In the genomic region with DNA sequence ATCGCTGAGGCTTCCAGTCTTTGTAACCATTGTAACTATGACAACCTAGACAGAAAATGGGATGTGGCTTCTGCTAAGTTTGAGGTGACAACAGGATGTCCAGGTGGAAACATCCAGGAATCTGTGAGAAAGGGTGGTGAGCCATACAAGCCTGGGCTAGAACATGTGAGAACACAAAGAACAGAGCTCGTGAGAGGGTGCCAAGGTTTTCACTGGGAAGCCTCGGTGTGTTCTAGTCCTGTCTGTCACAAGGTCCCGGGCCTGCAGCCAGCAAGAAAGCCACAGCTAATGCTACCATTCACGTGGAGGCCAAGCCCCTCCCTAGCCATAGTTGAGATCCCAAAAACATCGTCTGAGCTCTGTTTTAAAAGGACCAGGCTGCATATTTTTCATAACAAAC, we compare ENCODE assay signal across 13 mouse cellular contexts. TPM values are rescaled to one million over a fixed set of nuclear protein-coding genes. Genes with fewer than 3 reads are reported as not detected.
DNase-seq lines count a peak whose midpoint lies in the region; ATAC-seq and TF ChIP-seq lines count a peak whose summit lies in the region.
"Had no signal": no experiment of that assay in that cellular context is flagged by ENCODE, and none has a peak within 500 bp of the region (broad histone marks: within the 10 kb centered on the region; RNA-seq: fewer than 3 reads in every experiment).

No protein-coding gene starts in this region.

- WGBS in heart, embryonic 10.5 days, result 77% methylated on average over 6 of the region's 6 CpGs
- WGBS in kidney, embryonic 14.5 days, result 77% methylated on average over 6 of the region's 6 CpGs

- peak; percentile 57 for DNase-seq in heart, adult 8-10 months (ENCODE audit: low spot score)
- DNase-seq in heart, embryonic 10.5 days (ENCODE audit: low spot score), result no peak
- peak; percentile 22 for DNase-seq in MN1 (ENCODE audit: low spot score)
- peak; percentile 59 for DNase-seq in brain, embryonic 14.5 days (ENCODE audit: low read depth)
- DNase-seq in induced T-regulatory cell, adult 2 months (ENCODE audit: low read depth), result peak; percentile 53
- no peak for DNase-seq in kidney, adult 18-20 months
- no peak for DNase-seq in lung, postnatal 4 days
- DNase-seq: cerebellum, postnatal 25 days had no signal

- no peak overlapping the region for H3K4me2 ChIP-seq in kidney, embryonic 14.5 days (replicated peaks; ENCODE audit: low read depth, low read length)
- H3K4me2 ChIP-seq: heart, embryonic 13.5 days had no signal

- H3K4me3 ChIP-seq in heart, embryonic 10.5 days, result no peak overlapping the region
- H3K4me3 ChIP-seq in kidney, embryonic 14.5 days (ENCODE audit: low read length), result no peak overlapping the region
- H3K4me3 ChIP-seq: heart, embryonic 13.5 days; myocyte had no signal

- no peak overlapping the region for H3K27ac ChIP-seq in heart, embryonic 10.5 days
- H3K27ac ChIP-seq in kidney, embryonic 14.5 days (ENCODE audit: low read depth, low read length), result no peak overlapping the region
- H3K27ac ChIP-seq: heart, embryonic 13.5 days; liver, embryonic 14.5 days had no signal

- no peaks in the 10 kb centered on the region for H3K4me1 ChIP-seq in heart, embryonic 10.5 days
- no peaks in the 10 kb centered on the region for H3K4me1 ChIP-seq in kidney, embryonic 14.5 days (ENCODE audit: control insufficient read depth, insufficient read depth, low read length)
- H3K4me1 ChIP-seq: heart, embryonic 13.5 days had no signal

- no peak for TF ChIP-seq CTCF in brain, embryonic 14.5 days (IDR thresholded peaks at IDR 0.05; ENCODE audit: borderline replicate concordance, extremely low read depth, insufficient read depth, insufficient read length)

- no peaks in the 10 kb centered on the region for H3K9me3 ChIP-seq in heart, embryonic 10.5 days
- no peaks in the 10 kb centered on the region for H3K9me3 ChIP-seq in kidney, embryonic 14.5 days (ENCODE audit: control insufficient read depth, low read length)
- H3K9me3 ChIP-seq: heart, embryonic 13.5 days had no signal

- no peaks in the 10 kb centered on the region for H3K27me3 ChIP-seq in heart, embryonic 10.5 days (ENCODE audit: insufficient read depth, poor library complexity, severe bottlenecking)
- H3K27me3 ChIP-seq in kidney, embryonic 14.5 days (ENCODE audit: control insufficient read depth, insufficient read depth, low read length), result no peaks in the 10 kb centered on the region
- H3K27me3 ChIP-seq: heart, embryonic 13.5 days had no signal

- H3K36me3 ChIP-seq in heart, embryonic 10.5 days, result no peaks in the 10 kb centered on the region
- H3K36me3 ChIP-seq in kidney, embryonic 14.5 days (ENCODE audit: control insufficient read depth, insufficient read depth, low read length), result no peaks in the 10 kb centered on the region
- H3K36me3 ChIP-seq: heart, embryonic 13.5 days had no signal

- H3K9ac ChIP-seq in kidney, embryonic 14.5 days (ENCODE audit: low read depth, low read length), result no peak overlapping the region
- H3K9ac ChIP-seq: heart, embryonic 13.5 days; liver, embryonic 14.5 days had no signal

- no peak for TF ChIP-seq POLR2A in brain, embryonic 14.5 days (IDR thresholded peaks at IDR 0.05; ENCODE audit: borderline replicate concordance, extremely low read depth, insufficient read depth, insufficient read length, poor library complexity, severe bottlenecking)

- ATAC-seq in kidney, embryonic 14.5 days (ENCODE audit: low FRiP score, low TSS enrichment), result no peak
- ATAC-seq: intestine, postnatal 0 days had no signal

RNA-seq across cellular contexts. Expression of gene Ube2h, which starts 42.4 kb away (rescaled TPM):
- total RNA-seq in heart, adult 8-10 months (2022), result 10 to 100 TPM; 59.8 to 73.0 (median 62.5) TPM
- polyA plus RNA-seq in heart, embryonic 10.5 days (2016; fragmentation: Nextera tagmentation; extraction: Ambion mirVana), result 49.6 and 51.7 TPM in 2 replicates
- 61.3 and 77.8 TPM in 2 replicates for polyA plus RNA-seq in brain, embryonic 14.5 days (2012; rRNA removed)
- polyA plus RNA-seq in kidney, embryonic 14.5 days (2014; fragmentation: Nextera tagmentation; extraction: Ambion mirVana), result 45.7 and 68.1 TPM in 2 replicates

RNA-seq across cellular contexts. Expression of gene Zc3hc1, which starts 44.1 kb away (rescaled TPM):
- 10 to 100 TPM; 14.5 to 18.4 (median 16.6) TPM for total RNA-seq in heart, adult 8-10 months (2022)
- polyA plus RNA-seq in heart, embryonic 10.5 days (2016; fragmentation: Nextera tagmentation; extraction: Ambion mirVana), result 55.6 and 71.2 TPM in 2 replicates
- 41.6 and 46.4 TPM in 2 replicates for polyA plus RNA-seq in brain, embryonic 14.5 days (2012; rRNA removed)
- polyA plus RNA-seq in kidney, embryonic 14.5 days (2014; fragmentation: Nextera tagmentation; extraction: Ambion mirVana), result 69.4 and 78.3 TPM in 2 replicates

RNA-seq across cellular contexts. Expression of gene Klhdc10, which starts 54.9 kb away (rescaled TPM):
- 10 to 100 TPM; 45.4 to 55.7 (median 50.9) TPM for total RNA-seq in heart, adult 8-10 months (2022)
- 30.9 and 33.8 TPM in 2 replicates for polyA plus RNA-seq in heart, embryonic 10.5 days (2016; fragmentation: Nextera tagmentation; extraction: Ambion mirVana)
- polyA plus RNA-seq in brain, embryonic 14.5 days (2012; rRNA removed), result 121 and 127 TPM in 2 replicates
- 25.7 and 42.8 TPM in 2 replicates for polyA plus RNA-seq in kidney, embryonic 14.5 days (2014; fragmentation: Nextera tagmentation; extraction: Ambion mirVana)

Comparison
In these comparisons a context has a peak if more than half of its experiments do, and no peak if none do; other contexts are left out.
1. DNase-seq: peak in heart, adult 8-10 months (single experiment), MN1 (single experiment), brain, embryonic 14.5 days (single experiment) and induced T-regulatory cell, adult 2 months (single experiment); none in heart, embryonic 10.5 days (single experiment), kidney, adult 18-20 months (single experiment) and lung, postnatal 4 days (0 of 2).